Mouse (Mus musculus): ENCODE measurements around the gene Agpat4. TPM values are rescaled to one million over a fixed set of nuclear protein-coding genes. Genes with fewer than 3 reads are reported as not detected.

The Agpat4 gene
- total RNA-seq, 1 experiment = 45.7 TPM

- DNase-seq (ENCODE audit: low read depth, low spot score) = no peak
- no peak overlapping the region for H3K27ac ChIP-seq (ENCODE audit: insufficient read depth, low read depth, low read length, poor library complexity, severe bottlenecking)
- TF ChIP-seq ZC3H11A (IDR thresholded peaks at IDR 0.05; ENCODE audit: borderline replicate concordance, low read depth, low read length) = no peak
- TF ChIP-seq MAFK (IDR thresholded peaks at IDR 0.05; ENCODE audit: insufficient read depth, low read depth, low read length) = no peak
- no peak for TF ChIP-seq HCFC1 (IDR thresholded peaks at IDR 0.05; ENCODE audit: borderline replicate concordance, insufficient read depth, low read length)
- TF ChIP-seq CHD2 (IDR thresholded peaks at IDR 0.05; ENCODE audit: low read depth, low read length) = no peak
- TF ChIP-seq ZNF384 (IDR thresholded peaks at IDR 0.05; ENCODE audit: low read depth, low read length) = no peak
- no peaks in the 10 kb centered on the region for H3K9me3 ChIP-seq (ENCODE audit: control insufficient read depth, insufficient read depth, low read depth, low read length)
- peaks cover 6% of the 10 kb centered on the region; the same call in 1 of the 2 replicates for H3K36me3 ChIP-seq (ENCODE audit: control insufficient read depth, insufficient read depth, low read length, poor library complexity, severe bottlenecking)
- in situ Hi-C loops (cut with MboI; ENCODE audit: low sequenced_read_pairs in 2 of 2, unreplicated experiment in 2 of 2) = no loop called here
- peaks cover 15 to 28% of the 10 kb centered on the region in 2 experiments for H3K4me1 ChIP-seq (ENCODE audit: control insufficient read depth in 2 of 2, insufficient read depth in 2 of 2, low read length in 2 of 2, poor library complexity in 1 of 2)
- H3K9ac ChIP-seq (ENCODE audit: insufficient read depth, low read depth, low read length, poor library complexity, severe bottlenecking) = no peak overlapping the region
- H3K4me3 ChIP-seq (ENCODE audit: insufficient read depth in 1 of 2, low read depth in 1 of 2, low read length in 2 of 2, poor library complexity in 1 of 2, severe bottlenecking in 1 of 2) = no peak overlapping the region
These were observed 42.0 kb downstream of the Agpat4 start for GRCm38 (mm10) chr17:12160540-12160939.

GRCm38 (mm10) chr17:12160984-12161764 is 42.7 kb downstream of the Agpat4 start:
- TF ChIP-seq CHD2 (IDR thresholded peaks at IDR 0.05; ENCODE audit: low read depth, low read length) = no peak
- TF ChIP-seq HCFC1 (IDR thresholded peaks at IDR 0.05; ENCODE audit: borderline replicate concordance, insufficient read depth, low read length) = no peak
- TF ChIP-seq ZC3H11A (IDR thresholded peaks at IDR 0.05; ENCODE audit: borderline replicate concordance, low read depth, low read length) = no peak
- TF ChIP-seq MAFK (IDR thresholded peaks at IDR 0.05; ENCODE audit: insufficient read depth, low read depth, low read length) = no peak
- no peak for TF ChIP-seq ZNF384 (IDR thresholded peaks at IDR 0.05; ENCODE audit: low read depth, low read length)
- peaks cover 8% of the 10 kb centered on the region; the same call in 1 of the 2 replicates for H3K36me3 ChIP-seq (ENCODE audit: control insufficient read depth, insufficient read depth, low read length, poor library complexity, severe bottlenecking)
- in situ Hi-C loops (cut with MboI; ENCODE audit: low sequenced_read_pairs in 2 of 2, unreplicated experiment in 2 of 2) = no loop called here
- no peak overlapping the region for H3K9ac ChIP-seq (ENCODE audit: insufficient read depth, low read depth, low read length, poor library complexity, severe bottlenecking)
- DNase-seq (ENCODE audit: low read depth, low spot score) = no peak
- H3K4me1 ChIP-seq (ENCODE audit: control insufficient read depth in 2 of 2, insufficient read depth in 2 of 2, low read length in 2 of 2, poor library complexity in 1 of 2) = peaks cover 15 to 24% of the 10 kb centered on the region in 2 experiments
- H3K9me3 ChIP-seq (ENCODE audit: control insufficient read depth, insufficient read depth, low read depth, low read length) = no peaks in the 10 kb centered on the region
- no peak overlapping the region for H3K4me3 ChIP-seq (ENCODE audit: insufficient read depth in 1 of 2, low read depth in 1 of 2, low read length in 2 of 2, poor library complexity in 1 of 2, severe bottlenecking in 1 of 2)
- H3K27ac ChIP-seq (ENCODE audit: insufficient read depth, low read depth, low read length, poor library complexity, severe bottlenecking) = no peak overlapping the region

GRCm38 (mm10) chr17:12161877-12162276 is 43.4 kb downstream of the Agpat4 start:
- DNase-seq (ENCODE audit: low read depth, low spot score) = no peak
- Histone ChIP-seq H3K4me1 (ENCODE audit: control insufficient read depth in 2 of 2, insufficient read depth in 2 of 2, low read length in 2 of 2, poor library complexity in 1 of 2) (peaks cover 15 to 23% of the 10 kb centered on the region in 2 experiments), H3K36me3 (ENCODE audit: control insufficient read depth, insufficient read depth, low read length, poor library complexity, severe bottlenecking) (peaks cover 10% of the 10 kb centered on the region; the same call in 1 of the 2 replicates), H3K9me3 (ENCODE audit: control insufficient read depth, insufficient read depth, low read depth, low read length) (no peaks in the 10 kb centered on the region), H3K4me3 (ENCODE audit: insufficient read depth in 1 of 2, low read depth in 1 of 2, low read length in 2 of 2, poor library complexity in 1 of 2, severe bottlenecking in 1 of 2) (no peak overlapping the region), H3K27ac (ENCODE audit: insufficient read depth, low read depth, low read length, poor library complexity, severe bottlenecking) (no peak overlapping the region), H3K9ac (ENCODE audit: insufficient read depth, low read depth, low read length, poor library complexity, severe bottlenecking) (no peak overlapping the region)
- in situ Hi-C loops (cut with MboI; ENCODE audit: low sequenced_read_pairs in 2 of 2, unreplicated experiment in 2 of 2) = no loop called here
- no peak for TF ChIP-seq CHD2 (IDR thresholded peaks at IDR 0.05; ENCODE audit: low read depth, low read length)
- TF ChIP-seq ZNF384 (IDR thresholded peaks at IDR 0.05; ENCODE audit: low read depth, low read length) = no peak
- no peak for TF ChIP-seq MAFK (IDR thresholded peaks at IDR 0.05; ENCODE audit: insufficient read depth, low read depth, low read length)
- TF ChIP-seq HCFC1 (IDR thresholded peaks at IDR 0.05; ENCODE audit: borderline replicate concordance, insufficient read depth, low read length) = no peak
- TF ChIP-seq ZC3H11A (IDR thresholded peaks at IDR 0.05; ENCODE audit: borderline replicate concordance, low read depth, low read length) = no peak

- TF ChIP-seq CHD2 (IDR thresholded peaks at IDR 0.05; ENCODE audit: low read depth, low read length) (no peak), ZNF384 (IDR thresholded peaks at IDR 0.05; ENCODE audit: low read depth, low read length) (no peak), ZC3H11A (IDR thresholded peaks at IDR 0.05; ENCODE audit: borderline replicate concordance, low read depth, low read length) (no peak), HCFC1 (IDR thresholded peaks at IDR 0.05; ENCODE audit: borderline replicate concordance, insufficient read depth, low read length) (no peak), MAFK (IDR thresholded peaks at IDR 0.05; ENCODE audit: insufficient read depth, low read depth, low read length) (no peak)
- H3K27ac ChIP-seq (ENCODE audit: insufficient read depth, low read depth, low read length, poor library complexity, severe bottlenecking) = no peak overlapping the region
- no peak for DNase-seq (ENCODE audit: low read depth, low spot score)
These were observed 44.3 kb downstream of the Agpat4 start for GRCm38 (mm10) chr17:12162824-12163223.

More at GRCm38 (mm10) chr17:12162824-12163223, 44.3 kb downstream of the Agpat4 start:
- in situ Hi-C loops (cut with MboI; ENCODE audit: low sequenced_read_pairs in 2 of 2, unreplicated experiment in 2 of 2) = no loop called here
- peaks cover 15 to 23% of the 10 kb centered on the region in 2 experiments for H3K4me1 ChIP-seq (ENCODE audit: control insufficient read depth in 2 of 2, insufficient read depth in 2 of 2, low read length in 2 of 2, poor library complexity in 1 of 2)
- no peaks in the 10 kb centered on the region for H3K9me3 ChIP-seq (ENCODE audit: control insufficient read depth, insufficient read depth, low read depth, low read length)
- no peak overlapping the region for H3K4me3 ChIP-seq (ENCODE audit: insufficient read depth in 1 of 2, low read depth in 1 of 2, low read length in 2 of 2, poor library complexity in 1 of 2, severe bottlenecking in 1 of 2)
- H3K36me3 ChIP-seq (ENCODE audit: control insufficient read depth, insufficient read depth, low read length, poor library complexity, severe bottlenecking) = peaks cover 10% of the 10 kb centered on the region; the same call in 1 of the 2 replicates
- H3K9ac ChIP-seq (ENCODE audit: insufficient read depth, low read depth, low read length, poor library complexity, severe bottlenecking) = no peak overlapping the region

All from ES-E14 (cell line).